Mouse (Mus musculus) lung, postnatal 36 days (tissue): ENCODE results near the gene Thap7.
"Not testable (repeated sequence)": the region's sequence is repeated elsewhere in the genome, so short reads cannot be mapped to it uniquely, and the experiment has no call there.

Experiments used
- DNase-seq: peaks from one replicate; pipeline ENCODE4 v3.0.0; 2022; ENCODE audit warnings: mixed read lengths

The Thap7 gene

GRCm38 (mm10) chr16:17529981-17530586, 852 bp downstream of the Thap7 start:
- DNase-seq, result peak; percentile 11

- DNase-seq, result no peak
Measured at GRCm38 (mm10) chr16:17528276-17528675, 2.7 kb downstream of the Thap7 start.

- no peak for DNase-seq
Measured at GRCm38 (mm10) chr16:17527606-17528005, 3.3 kb downstream of the Thap7 start.

- no peak for DNase-seq
Measured at GRCm38 (mm10) chr16:17526223-17526622, 4.7 kb downstream of the Thap7 start.

- no peak for DNase-seq
Measured at GRCm38 (mm10) chr16:17525524-17525923, 5.4 kb downstream of the Thap7 start.

GRCm38 (mm10) chr16:17524156-17524555, 6.8 kb downstream of the Thap7 start:
- no peak for DNase-seq

- no peak for DNase-seq
Measured at GRCm38 (mm10) chr16:17518910-17519309, 12.0 kb downstream of the Thap7 start.

GRCm38 (mm10) chr16:17511431-17511830, 19.5 kb downstream of the Thap7 start:
- DNase-seq, result no peak

GRCm38 (mm10) chr16:17510686-17511085, 20.2 kb downstream of the Thap7 start:
- peak; percentile 43 for DNase-seq

GRCm38 (mm10) chr16:17510143-17510542, 20.8 kb downstream of the Thap7 start:
- no peak for DNase-seq

- DNase-seq, result no peak
Measured at GRCm38 (mm10) chr16:17509240-17509597, 21.7 kb downstream of the Thap7 start.

- DNase-seq, result peak; percentile 94
Measured at GRCm38 (mm10) chr16:17508546-17509239, 22.2 kb downstream of the Thap7 start, which contains the start of gene Lztr1. Lztr1 (plus strand) TSS chr16:17508688.

GRCm38 (mm10) chr16:17508031-17508430, 22.9 kb downstream of the Thap7 start:
- not testable (repeated sequence) for DNase-seq

- no peak for DNase-seq
Measured at GRCm38 (mm10) chr16:17507018-17507552, 23.9 kb downstream of the Thap7 start.

- no peak for DNase-seq
Measured at GRCm38 (mm10) chr16:17502681-17503080, 28.3 kb downstream of the Thap7 start.

- no peak for DNase-seq
Measured at GRCm38 (mm10) chr16:17499249-17499883, 31.6 kb downstream of the Thap7 start.

- DNase-seq, result peak; percentile 29
Measured at GRCm38 (mm10) chr16:17496499-17497305, 34.2 kb downstream of the Thap7 start.

GRCm38 (mm10) chr16:17491896-17492561, 38.9 kb downstream of the Thap7 start:
- no peak for DNase-seq

- no peak for DNase-seq
Measured at GRCm38 (mm10) chr16:17491154-17491553, 39.8 kb downstream of the Thap7 start.

GRCm38 (mm10) chr16:17489469-17490111, 41.3 kb downstream of the Thap7 start, which contains the start of gene Aifm3:
Aifm3 (plus strand) TSS chr16:17489611.
- DNase-seq, result peak; percentile 29
